Mouse (Mus musculus) liver, embryonic 15.5 days (tissue): ENCODE measurements around the gene Phc2. TPM values are rescaled to one million over a fixed set of nuclear protein-coding genes. Genes with fewer than 3 reads are reported as not detected.

Experiments used
- ATAC-seq: fragments of 200-750 bp; cut with Nextera tagmentation; 2 replicates; pipeline ENCODE4 v1.8.0; 2017; ENCODE audit warnings: moderate number of reproducible peaks, mild to moderate bottlenecking, moderate library complexity; ENCODE audit not compliant: insufficient read depth
- H3K27ac ChIP-seq: fragments of 300-500 bp; sonication (generic); replicated peaks from 2 replicates; pipeline ENCODE4 v1.5.1; 2015; ENCODE audit warnings: mild to moderate bottlenecking, inconsistent platforms
- H3K27me3 ChIP-seq: fragments of 300-500 bp; sonication (generic); 2 replicates; pipeline ENCODE4 v1.6.1; 2015; ENCODE audit warnings: mild to moderate bottlenecking, inconsistent platforms
- H3K36me3 ChIP-seq: fragments of 300-500 bp; sonication (generic); replicated peaks from 2 replicates; pipeline ENCODE4 v1.6.1; 2015; ENCODE audit warnings: moderate library complexity, mild to moderate bottlenecking, inconsistent platforms
- H3K4me1 ChIP-seq: fragments of 300-500 bp; sonication (generic); replicated peaks from 2 replicates; pipeline ENCODE4 v1.6.1; 2015; ENCODE audit warnings: inconsistent platforms
- H3K4me2 ChIP-seq: fragments of 300-500 bp; sonication (generic); 2 replicates; pipeline ENCODE4 v1.6.1; 2015; ENCODE audit warnings: moderate library complexity, mild to moderate bottlenecking, inconsistent platforms
- H3K4me3 ChIP-seq: fragments of 300-500 bp; sonication (generic); replicated peaks from 2 replicates; pipeline ENCODE4 v1.5.1; 2015; ENCODE audit warnings: mild to moderate bottlenecking, inconsistent platforms
- H3K9ac ChIP-seq: fragments of 300-500 bp; sonication (generic); 2 replicates; pipeline ENCODE4 v1.6.1; 2015; ENCODE audit warnings: moderate library complexity, mild to moderate bottlenecking, inconsistent platforms
- H3K9me3 ChIP-seq: fragments of 300-500 bp; sonication (generic); replicated peaks from 2 replicates; pipeline ENCODE4 v1.6.1; 2016; ENCODE audit warnings: inconsistent platforms
- WGBS: fragments of 180-500 bp; shearing (Covaris S2); methylation state at CpG from one replicate; pipeline ENCODE4 v1.1.7; 2015; ENCODE audit warnings: mixed read lengths; ENCODE audit not compliant: insufficient replicate concordance; 5-methylcytosine and 5-hydroxymethylcytosine counted together
- polyA plus RNA-seq: library from polyadenylated mRNA; unstranded; fragments of >200 nt; fragmentation: Nextera tagmentation; extraction: Ambion mirVana; gene quantifications from 2 replicates; pipeline ENCODE4 v1.2.1, GENCODE M21; 2015

The Phc2 gene
- polyA plus RNA-seq, 1 experiment from 2014 or later, result 14.3 TPM

DNA sequence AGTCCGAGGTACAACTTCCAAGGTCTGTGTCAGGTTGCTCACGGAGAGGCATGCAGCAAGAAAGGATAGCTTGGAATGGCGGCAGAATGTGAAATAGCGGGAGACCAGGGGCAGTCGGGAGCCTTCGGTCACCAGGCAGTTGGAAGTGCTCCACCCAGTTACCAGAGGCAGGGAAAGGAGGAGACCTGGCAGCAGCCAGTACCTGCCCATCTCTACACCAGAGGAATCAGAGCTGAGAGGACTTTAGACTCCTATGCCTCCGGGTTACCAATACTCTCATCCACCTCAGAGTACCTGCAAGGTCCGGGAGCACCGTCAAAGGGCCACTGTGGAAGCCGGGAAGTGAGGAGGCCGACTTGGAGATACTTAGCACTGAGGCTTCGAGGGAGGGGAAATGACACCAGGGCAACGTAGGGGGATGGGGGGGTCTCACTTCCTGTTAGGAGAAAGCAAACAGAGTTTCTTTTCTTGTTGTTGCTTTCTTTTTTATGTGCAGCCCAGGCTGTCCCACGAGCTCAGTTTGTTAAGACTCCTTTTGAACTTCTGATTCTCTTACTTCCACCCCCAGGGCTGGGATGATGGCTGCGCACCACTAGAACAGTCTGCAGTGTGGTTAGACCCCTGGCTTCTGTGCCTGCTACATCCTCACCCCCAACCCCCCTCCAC is 36.1 kb upstream of the Phc2 start, which contains the start of gene Tlr12:
Gene Tlr12 (minus strand): TSS at position 374 of the 666 bp plus-strand sequence.
- peaks cover 51% of the 10 kb centered on the region for H3K27me3 ChIP-seq
- H3K27ac ChIP-seq, result no peak within 1 kb of the TSS
- H3K4me2 ChIP-seq, result peak within 1 kb of the TSS; percentile 13
- 20% methylated on average over 15 of the region's 15 CpGs for WGBS
- no peak within 1 kb of the TSS for H3K9ac ChIP-seq
- ATAC-seq, result no peak
- H3K4me3 ChIP-seq, result no peak within 1 kb of the TSS
- no peaks in the 10 kb centered on the region for H3K36me3 ChIP-seq
- H3K4me1 ChIP-seq, result peaks cover 18% of the 10 kb centered on the region
- H3K9me3 ChIP-seq, result no peaks in the 10 kb centered on the region

DNA sequence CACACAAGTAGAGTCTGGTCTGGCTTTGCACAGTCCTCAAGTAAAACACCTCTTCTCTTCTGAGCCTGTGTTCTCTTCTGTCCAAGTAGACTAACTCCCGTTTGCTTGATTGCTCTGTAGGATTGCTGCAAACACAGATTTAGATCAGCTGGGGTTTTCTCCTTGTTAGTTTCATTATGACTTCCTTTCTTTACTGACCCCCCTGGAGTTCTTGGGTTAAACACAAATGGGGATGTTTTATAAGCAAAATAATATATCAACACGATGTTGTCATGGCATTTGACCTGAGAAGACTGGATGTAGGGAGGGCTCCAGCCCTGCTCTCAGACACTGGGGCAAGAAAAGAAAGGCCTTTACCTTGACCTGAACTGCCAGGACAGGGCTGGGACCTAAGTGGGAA is 35.5 kb upstream of the Phc2 start:
- ATAC-seq, result no peak
- no peak overlapping the region for H3K4me2 ChIP-seq
- H3K9ac ChIP-seq, result no peak overlapping the region
- no peak overlapping the region for H3K27ac ChIP-seq
- H3K4me1 ChIP-seq, result peaks cover 18% of the 10 kb centered on the region
- H3K36me3 ChIP-seq, result no peaks in the 10 kb centered on the region
- H3K27me3 ChIP-seq, result peaks cover 51% of the 10 kb centered on the region
- no peaks in the 10 kb centered on the region for H3K9me3 ChIP-seq
- no peak overlapping the region for H3K4me3 ChIP-seq
- WGBS, result 37% methylated on average over 2 of the region's 2 CpGs

DNA sequence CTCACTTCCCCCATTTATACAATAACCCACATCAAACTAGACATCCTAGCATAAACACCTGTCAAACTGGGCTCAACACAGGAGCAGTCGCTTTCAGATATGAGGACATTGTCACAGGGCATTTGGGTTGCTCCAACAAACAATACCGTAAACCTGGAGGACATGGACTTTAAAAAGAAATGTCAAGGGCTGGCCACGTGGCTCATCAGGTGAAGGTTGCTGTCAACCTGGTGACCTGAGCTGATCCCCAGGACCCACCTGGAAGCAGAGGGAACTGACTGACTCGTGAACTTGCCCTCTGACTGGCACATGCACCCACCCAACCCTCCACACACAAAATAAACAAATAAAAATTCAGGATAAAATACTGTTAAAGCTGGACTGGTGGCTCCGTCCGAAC is 33.9 kb upstream of the Phc2 start:
- H3K36me3 ChIP-seq, result no peaks in the 10 kb centered on the region
- no peak for ATAC-seq
- WGBS, result 68% methylated on average over 6 of the region's 6 CpGs
- no peak overlapping the region for H3K4me3 ChIP-seq
- no peak overlapping the region for H3K9ac ChIP-seq
- H3K27me3 ChIP-seq, result peaks cover 39% of the 10 kb centered on the region
- no peaks in the 10 kb centered on the region for H3K9me3 ChIP-seq
- H3K27ac ChIP-seq, result no peak overlapping the region
- peaks cover 17% of the 10 kb centered on the region for H3K4me1 ChIP-seq
- no peak overlapping the region for H3K4me2 ChIP-seq

DNA sequence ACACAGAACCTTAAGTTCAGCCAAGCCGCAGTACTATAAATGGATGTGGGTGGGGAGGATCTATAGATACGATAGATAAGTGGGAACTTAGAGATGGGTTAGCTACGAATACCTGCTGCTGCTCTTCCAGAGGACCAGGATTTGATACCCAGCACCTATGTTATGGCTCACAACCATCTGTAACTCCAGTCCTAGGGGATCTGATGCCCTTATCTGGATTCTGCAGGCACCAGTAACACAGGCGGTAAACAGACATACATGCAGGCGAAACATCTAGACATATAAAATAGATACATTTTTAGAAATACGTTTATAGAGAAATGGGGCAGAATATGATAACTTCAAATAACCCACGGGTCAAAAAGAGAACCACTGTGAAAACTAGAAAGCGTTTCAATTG is 33.4 kb upstream of the Phc2 start:
- Histone ChIP-seq H3K9ac (no peak overlapping the region), H3K4me3 (no peak overlapping the region), H3K9me3 (no peaks in the 10 kb centered on the region), H3K4me2 (no peak overlapping the region; the same call in 1 of the 2 replicates), H3K27me3 (peaks cover 34% of the 10 kb centered on the region), H3K36me3 (no peaks in the 10 kb centered on the region), H3K27ac (no peak overlapping the region), H3K4me1 (peaks cover 14% of the 10 kb centered on the region)
- WGBS, result 28% methylated on average over 8 of the region's 8 CpGs
- no peak for ATAC-seq

DNA sequence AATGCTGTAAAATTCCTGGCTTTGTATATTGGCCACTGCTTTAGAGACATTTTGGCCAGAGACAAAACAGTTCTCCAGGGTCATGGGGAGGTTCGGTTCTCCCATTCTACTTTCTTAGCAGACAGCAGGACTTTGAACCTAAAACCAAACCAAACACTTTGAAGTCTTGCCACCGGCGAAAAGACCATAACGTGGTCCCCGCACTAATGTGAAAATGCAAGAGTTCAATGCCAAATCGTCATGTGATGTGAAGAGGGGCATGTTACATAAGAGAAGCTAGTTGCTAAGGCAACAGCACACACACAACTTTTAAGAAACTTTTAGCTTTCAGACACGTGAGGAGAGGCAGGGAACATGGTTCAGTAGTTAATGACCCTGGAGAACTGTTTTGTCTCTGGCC is 19.1 kb upstream of the Phc2 start:
- Histone ChIP-seq H3K9ac (no peak overlapping the region), H3K9me3 (no peaks in the 10 kb centered on the region), H3K27me3 (0 out of 2 replicates have a peak, but pooled peaks cover 4% of the 10 kb centered on the region), H3K4me3 (no peak overlapping the region), H3K27ac (no peak overlapping the region), H3K4me1 (no peaks in the 10 kb centered on the region), H3K36me3 (no peaks in the 10 kb centered on the region), H3K4me2 (no peak overlapping the region)
- ATAC-seq, result no peak
- 59% methylated on average over 7 of the region's 7 CpGs for WGBS

DNA sequence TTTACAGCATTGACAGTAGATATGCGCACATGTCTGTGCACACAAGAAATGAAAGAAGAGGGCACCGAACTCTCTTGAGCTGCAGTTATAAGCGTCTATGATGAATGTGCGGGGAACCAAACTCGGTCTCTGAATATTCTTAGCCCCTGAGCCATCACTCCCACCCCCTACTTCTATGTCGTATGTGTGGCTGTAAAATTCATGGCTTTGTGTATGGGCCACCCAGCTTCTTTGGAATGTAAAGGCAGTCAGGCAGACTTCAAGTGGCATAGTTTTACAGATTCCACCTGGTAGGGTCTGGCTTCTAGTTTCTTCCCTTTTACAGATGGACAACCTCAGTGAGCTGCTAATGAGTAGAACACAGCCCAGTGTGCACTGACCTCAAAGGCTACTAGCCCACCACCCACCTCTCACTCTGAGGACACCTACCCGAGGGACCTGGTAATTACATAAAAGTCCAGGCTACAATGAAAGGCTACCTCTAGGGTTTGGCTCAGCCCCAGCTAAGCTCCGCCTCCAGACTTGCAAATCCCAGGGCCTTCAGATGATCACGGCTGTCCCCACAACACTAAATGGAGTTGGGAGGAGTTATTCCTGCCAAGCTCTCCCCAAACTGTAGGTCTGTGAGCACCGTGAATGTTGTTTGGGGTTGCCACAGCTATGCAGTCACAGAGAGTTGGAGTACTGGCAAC is 18.5 kb upstream of the Phc2 start:
- Histone ChIP-seq H3K4me2 (no peak overlapping the region), H3K9me3 (no peaks in the 10 kb centered on the region), H3K4me3 (no peak overlapping the region), H3K27ac (no peak overlapping the region), H3K36me3 (no peaks in the 10 kb centered on the region), H3K27me3 (0 out of 2 replicates have a peak, but pooled peaks cover 4% of the 10 kb centered on the region), H3K4me1 (no peaks in the 10 kb centered on the region), H3K9ac (no peak overlapping the region)
- WGBS, result 62% methylated on average over 10 of the region's 10 CpGs
- no peak for ATAC-seq

DNA sequence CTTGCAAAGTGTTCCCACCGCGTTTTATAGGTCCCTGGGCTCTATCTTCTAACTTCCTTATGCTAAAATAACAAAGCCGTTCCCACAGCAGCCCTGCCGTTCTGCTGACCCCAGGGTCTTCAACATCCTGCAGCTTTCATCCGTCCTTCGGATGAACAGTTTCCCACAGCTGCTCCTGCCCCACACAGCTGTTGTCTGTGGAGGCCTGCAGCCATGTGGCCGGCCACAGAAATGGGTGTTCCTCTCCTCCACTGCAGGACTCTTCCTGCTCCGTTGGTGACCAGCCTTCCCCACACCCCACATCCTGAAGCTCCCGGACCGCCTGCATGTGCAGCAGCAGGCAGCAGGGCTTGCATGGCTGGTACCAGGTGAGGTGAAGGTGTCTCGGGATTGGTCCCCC is 17.3 kb upstream of the Phc2 start:
- no peak overlapping the region for H3K4me2 ChIP-seq
- 15% methylated on average over 11 of the region's 11 CpGs for WGBS
- no peaks in the 10 kb centered on the region; the same call in 1 of the 2 replicates for H3K4me1 ChIP-seq
- H3K9me3 ChIP-seq, result no peaks in the 10 kb centered on the region
- no peak overlapping the region for H3K27ac ChIP-seq
- H3K36me3 ChIP-seq, result no peaks in the 10 kb centered on the region
- H3K4me3 ChIP-seq, result no peak overlapping the region
- H3K9ac ChIP-seq, result no peak overlapping the region
- ATAC-seq, result peak; percentile 37; the same call in 1 of the 2 replicates
- H3K27me3 ChIP-seq, result 0 out of 2 replicates have a peak, but pooled peaks cover 4% of the 10 kb centered on the region

DNA sequence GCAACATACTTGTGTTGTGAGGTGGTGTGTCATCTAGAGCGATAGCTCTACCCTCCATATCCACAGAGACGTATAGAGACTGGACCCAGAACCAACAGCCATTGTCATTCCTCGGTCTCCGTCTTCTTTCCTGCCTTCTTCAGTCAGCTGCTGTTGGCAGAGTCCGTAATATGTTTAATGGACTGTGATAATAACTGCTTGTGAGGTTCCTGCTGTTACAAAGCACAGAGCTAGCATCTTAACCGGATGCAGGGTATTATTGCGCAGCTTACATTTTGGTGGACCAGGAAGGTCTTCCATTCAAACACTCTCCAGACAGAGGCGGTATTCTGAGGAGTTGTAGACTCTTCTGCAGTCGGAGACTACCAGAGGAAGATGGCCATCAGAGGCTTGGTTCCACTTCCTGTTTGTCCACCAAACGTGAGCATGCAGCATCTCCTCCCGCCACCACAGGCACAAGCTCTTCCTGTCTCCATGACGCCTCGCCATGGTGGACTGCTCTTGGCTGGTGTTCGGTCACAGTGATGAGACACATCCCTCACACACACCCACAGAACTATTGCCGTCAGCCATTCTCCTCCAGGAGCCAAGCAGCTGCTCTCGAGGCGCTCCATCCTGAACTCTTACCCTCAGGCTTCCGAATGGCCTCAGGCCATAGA is 16.1 kb upstream of the Phc2 start:
- no peak overlapping the region for H3K4me2 ChIP-seq
- no peaks in the 10 kb centered on the region for H3K9me3 ChIP-seq
- no peak overlapping the region for H3K4me3 ChIP-seq
- H3K9ac ChIP-seq, result no peak overlapping the region
- H3K27me3 ChIP-seq, result 0 out of 2 replicates have a peak, but pooled peaks cover 4% of the 10 kb centered on the region
- peaks cover 2% of the 10 kb centered on the region; the same call in 1 of the 2 replicates for H3K4me1 ChIP-seq
- ATAC-seq, result no peak
- H3K36me3 ChIP-seq, result no peaks in the 10 kb centered on the region
- H3K27ac ChIP-seq, result 0 out of 2 replicates have a peak overlapping the region, but pooled peaks have one; percentile 9
- 63% methylated on average over 18 of the region's 18 CpGs for WGBS

DNA sequence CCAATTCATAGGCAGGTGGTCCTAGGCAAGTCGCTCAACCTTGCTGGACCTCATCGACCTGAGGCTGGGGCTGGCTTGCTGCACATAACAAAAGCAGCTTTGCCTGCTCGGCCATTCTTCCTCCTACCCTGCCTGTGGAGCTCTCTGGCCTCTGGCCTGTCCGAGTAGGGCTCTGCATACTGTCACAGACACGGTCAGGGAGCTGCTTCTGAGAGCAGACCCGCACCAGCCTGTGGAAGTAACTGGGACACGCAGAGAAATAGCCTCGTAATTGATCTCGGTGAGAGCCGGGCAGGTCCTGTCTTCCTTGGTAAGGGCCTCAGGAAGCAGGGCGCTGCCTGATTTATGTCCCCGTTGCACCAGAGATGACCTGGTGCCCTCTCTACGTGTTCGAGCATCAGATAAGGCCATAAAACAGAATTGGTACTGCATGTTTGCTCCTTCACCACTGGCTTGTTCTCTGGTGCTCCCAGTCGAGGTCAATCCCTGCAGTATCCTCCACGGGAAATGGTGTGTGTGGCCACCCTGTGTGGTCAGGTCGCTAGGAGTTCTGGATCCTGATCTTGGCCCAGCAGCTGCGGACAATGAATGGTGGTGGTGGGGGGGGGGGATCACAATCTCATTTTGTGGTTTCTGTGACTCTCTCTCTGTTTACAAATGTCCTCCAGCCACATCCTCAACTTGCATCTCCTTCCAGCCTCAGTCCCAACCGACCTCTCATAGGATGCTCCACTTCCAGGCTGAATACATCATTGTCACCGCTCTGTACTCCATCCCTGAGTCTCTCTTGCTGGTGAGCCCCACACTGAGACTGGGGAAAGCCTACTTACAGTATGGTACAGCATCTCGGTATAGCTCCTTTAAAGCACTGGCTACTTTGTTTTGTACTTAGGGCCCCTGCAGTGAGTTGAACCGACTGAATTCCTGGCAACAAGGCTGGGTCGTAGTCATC is 12.5 kb upstream of the Phc2 start:
- H3K4me1 ChIP-seq, result peaks cover 2% of the 10 kb centered on the region; the same call in 1 of the 2 replicates
- H3K4me3 ChIP-seq, result no peak overlapping the region
- no peaks in the 10 kb centered on the region for H3K36me3 ChIP-seq
- H3K9ac ChIP-seq, result no peak overlapping the region
- H3K27me3 ChIP-seq, result 0 out of 2 replicates have a peak, but pooled peaks cover 4% of the 10 kb centered on the region
- no peaks in the 10 kb centered on the region for H3K9me3 ChIP-seq
- 25% methylated on average over 23 of the region's 23 CpGs for WGBS
- no peak overlapping the region for H3K27ac ChIP-seq
- no peak for ATAC-seq
- no peak overlapping the region for H3K4me2 ChIP-seq

DNA sequence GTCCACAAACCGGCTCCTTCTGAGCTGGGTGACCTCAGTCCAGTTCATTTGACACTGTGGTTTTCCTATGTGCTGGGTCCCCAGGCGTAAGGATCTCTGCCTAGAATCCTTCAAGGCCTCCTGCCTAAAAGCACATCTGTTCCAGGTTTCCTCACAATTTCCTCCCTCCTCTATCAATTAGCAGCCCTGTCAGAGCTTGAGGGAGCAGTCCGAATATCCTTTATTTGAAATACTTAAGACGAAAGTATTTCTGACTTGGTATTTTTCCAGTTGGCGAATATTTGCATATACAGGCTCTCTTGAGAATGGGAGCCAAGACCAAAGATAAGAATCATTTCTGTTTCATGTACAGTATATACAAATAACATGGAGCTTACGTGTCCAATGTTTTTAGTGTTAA is 8.6 kb upstream of the Phc2 start:
- Histone ChIP-seq H3K4me2 (no peak overlapping the region), H3K27ac (no peak overlapping the region), H3K4me3 (no peak overlapping the region), H3K4me1 (peaks cover 11% of the 10 kb centered on the region), H3K27me3 (no peaks in the 10 kb centered on the region; the same call in 1 of the 2 replicates), H3K9me3 (no peaks in the 10 kb centered on the region), H3K9ac (no peak overlapping the region), H3K36me3 (no peaks in the 10 kb centered on the region)
- no peak for ATAC-seq
- 52% methylated on average over 6 of the region's 6 CpGs for WGBS
